Mouse (Mus musculus) G1E (cell line): ENCODE measurements around the gene Fgfr2.

Experiments
- CTCF ChIP-seq: IDR thresholded peaks from 2 replicates; pipeline ENCODE4 v1.5.1; 2012; ENCODE audit warnings: low read depth, low read length, inconsistent platforms, mixed read lengths
- GATA2 ChIP-seq: IDR thresholded peaks from 2 replicates; pipeline ENCODE4 v1.6.1; 2012; ENCODE audit warnings: low read depth, low read length, inconsistent platforms, borderline replicate concordance
- TAL1 ChIP-seq: conservative IDR thresholded peaks from 2 replicates; pipeline ENCODE4 v1.6.1; 2012; ENCODE audit warnings: low read depth, low read length, inconsistent platforms, mixed read lengths

- no peak for TF ChIP-seq CTCF
- no peak for TF ChIP-seq TAL1
- TF ChIP-seq GATA2, result no peak
These were observed 1819.8 kb downstream of the Fgfr2 start for GRCm38 (mm10) chr7:131303340-131303739.
